Mouse (Mus musculus): ENCODE measurements around the gene Tmem208. TPM values are rescaled to one million over a fixed set of nuclear protein-coding genes. Genes with fewer than 3 reads are reported as not detected.
A peak's percentile ranks its signal among the peaks of the same experiment; 100 is the strongest.

Tmem208 gene
- total and polyA plus RNA-seq, 2 experiments from 2014 or later: 76.4 to 126 TPM

- Histone ChIP-seq H3K27me3 (ENCODE audit: insufficient read depth, low read length) (no peaks in the 10 kb centered on the region), H3K27ac (ENCODE audit: low read depth, low read length) (no peak overlapping the region), H3K9ac (no peak overlapping the region), H3K4me2 (ENCODE audit: low read depth) (no peak overlapping the region), H3K4me3 (ENCODE audit: low read depth, low read length) (no peak overlapping the region), H3K9me3 (ENCODE audit: low read length) (no peaks in the 10 kb centered on the region), H3K4me1 (ENCODE audit: insufficient read depth) (peaks cover 17% of the 10 kb centered on the region), H3K36me3 (ENCODE audit: insufficient read depth) (no peaks in the 10 kb centered on the region)
- no peak for TF ChIP-seq CTCF (IDR thresholded peaks at IDR 0.05; ENCODE audit: low read depth)
- 87% methylated on average over 7 of the region's 7 CpGs for WGBS
- no peak for ATAC-seq
- DNase-seq: no peak
Observed at GRCm38 (mm10) chr8:105292471-105292870, 33.7 kb upstream of the Tmem208 start.

- no peaks in the 10 kb centered on the region for H3K27me3 ChIP-seq (ENCODE audit: insufficient read depth, low read length)
- no peak for TF ChIP-seq CTCF (IDR thresholded peaks at IDR 0.05; ENCODE audit: low read depth)
- no peaks in the 10 kb centered on the region for H3K36me3 ChIP-seq (ENCODE audit: insufficient read depth)
- H3K9ac ChIP-seq: no peak overlapping the region
- 74% methylated on average over 19 of the region's 19 CpGs for WGBS
- H3K4me3 ChIP-seq (ENCODE audit: low read depth, low read length): no peak overlapping the region
- H3K27ac ChIP-seq (ENCODE audit: low read depth, low read length): no peak overlapping the region
- ATAC-seq (no peak), DNase-seq (no peak)
- H3K4me2 ChIP-seq (ENCODE audit: low read depth): no peak overlapping the region
- H3K9me3 ChIP-seq (ENCODE audit: low read length): no peaks in the 10 kb centered on the region
- H3K4me1 ChIP-seq (ENCODE audit: insufficient read depth): peaks cover 16% of the 10 kb centered on the region
Observed at GRCm38 (mm10) chr8:105293405-105293804, 32.7 kb upstream of the Tmem208 start.

- WGBS: 61% methylated on average over 9 of the region's 9 CpGs
- Histone ChIP-seq H3K4me2 (ENCODE audit: low read depth) (no peak overlapping the region), H3K27ac (ENCODE audit: low read depth, low read length) (no peak overlapping the region)
Observed at GRCm38 (mm10) chr8:105294776-105295175, 31.4 kb upstream of the Tmem208 start.

GRCm38 (mm10) chr8:105295256-105295655, 30.9 kb upstream of the Tmem208 start:
- ATAC-seq (no peak), DNase-seq (no peak)
- no peaks in the 10 kb centered on the region for H3K27me3 ChIP-seq (ENCODE audit: insufficient read depth, low read length)
- no peak overlapping the region for H3K27ac ChIP-seq (ENCODE audit: low read depth, low read length)
- no peak for TF ChIP-seq CTCF (IDR thresholded peaks at IDR 0.05; ENCODE audit: low read depth)
- no peaks in the 10 kb centered on the region for H3K9me3 ChIP-seq (ENCODE audit: low read length)
- H3K4me3 ChIP-seq (ENCODE audit: low read depth, low read length): no peak overlapping the region
- H3K4me2 ChIP-seq (ENCODE audit: low read depth): no peak overlapping the region
- H3K9ac ChIP-seq: no peak overlapping the region
- peaks cover 19% of the 10 kb centered on the region for H3K4me1 ChIP-seq (ENCODE audit: insufficient read depth)
- WGBS: 72% methylated on average over 11 of the region's 11 CpGs
- peaks cover 5% of the 10 kb centered on the region for H3K36me3 ChIP-seq (ENCODE audit: insufficient read depth)

More at GRCm38 (mm10) chr8:105294776-105295175, 31.4 kb upstream of the Tmem208 start:
- H3K27me3 ChIP-seq (ENCODE audit: insufficient read depth, low read length): no peaks in the 10 kb centered on the region
- H3K4me1 ChIP-seq (ENCODE audit: insufficient read depth): peaks cover 22% of the 10 kb centered on the region
- H3K36me3 ChIP-seq (ENCODE audit: insufficient read depth): peaks cover under 1% of the 10 kb centered on the region
- H3K9me3 ChIP-seq (ENCODE audit: low read length): no peaks in the 10 kb centered on the region
- no peak overlapping the region for H3K4me3 ChIP-seq (ENCODE audit: low read depth, low read length)
- DNase-seq (no peak), ATAC-seq (no peak)
- no peak overlapping the region for H3K9ac ChIP-seq
- no peak for TF ChIP-seq CTCF (IDR thresholded peaks at IDR 0.05; ENCODE audit: low read depth)

GRCm38 (mm10) chr8:105295895-105296573, 30.1 kb upstream of the Tmem208 start, which contains the start of gene Exoc3l:
TSS of gene Exoc3l (minus strand) at chr8:105296101.
- H3K27me3 ChIP-seq (ENCODE audit: insufficient read depth, low read length): no peaks in the 10 kb centered on the region
- H3K27ac ChIP-seq (ENCODE audit: low read depth, low read length): no peak within 1 kb of the TSS
- ATAC-seq: no peak
- 76% methylated on average over 11 of the region's 11 CpGs for WGBS
- no peak within 1 kb of the TSS; the same call in 1 of the 2 replicates for H3K9ac ChIP-seq
- H3K36me3 ChIP-seq (ENCODE audit: insufficient read depth): peaks cover 13% of the 10 kb centered on the region
- TF ChIP-seq CTCF (IDR thresholded peaks at IDR 0.05; ENCODE audit: low read depth): no peak
- no peak for DNase-seq
- no peak within 1 kb of the TSS for H3K4me3 ChIP-seq (ENCODE audit: low read depth, low read length)
- peaks cover 11% of the 10 kb centered on the region; the same call in 1 of the 2 replicates for H3K4me1 ChIP-seq (ENCODE audit: insufficient read depth)
- H3K9me3 ChIP-seq (ENCODE audit: low read length): no peaks in the 10 kb centered on the region
- H3K4me2 ChIP-seq (ENCODE audit: low read depth): peak within 1 kb of the TSS; percentile 89; the same call in 1 of the 2 replicates

- peak; percentile 97 for ATAC-seq
- no peak for TF ChIP-seq CTCF (IDR thresholded peaks at IDR 0.05; ENCODE audit: low read depth)
- under 1% methylated on average over 58 of the region's 58 CpGs for WGBS
Observed at GRCm38 (mm10) chr8:105297511-105298192, 28.5 kb upstream of the Tmem208 start, which contains the start of gene E2f4. TSS of gene E2f4 (plus strand) at chr8:105297663.

More at GRCm38 (mm10) chr8:105297511-105298192, 28.5 kb upstream of the Tmem208 start, which contains the start of gene E2f4:
- Histone ChIP-seq H3K4me3 (ENCODE audit: low read depth, low read length) (peak within 1 kb of the TSS; percentile 96), H3K9me3 (ENCODE audit: low read length) (no peaks in the 10 kb centered on the region), H3K27ac (ENCODE audit: low read depth, low read length) (peak within 1 kb of the TSS; percentile 75), H3K9ac (peak within 1 kb of the TSS; percentile 95), H3K4me1 (ENCODE audit: insufficient read depth) (0 out of 2 replicates have a peak, but pooled peaks cover 9% of the 10 kb centered on the region), H3K4me2 (ENCODE audit: low read depth) (peak within 1 kb of the TSS; percentile 89), H3K27me3 (ENCODE audit: insufficient read depth, low read length) (no peaks in the 10 kb centered on the region), H3K36me3 (ENCODE audit: insufficient read depth) (peaks cover 27% of the 10 kb centered on the region)
- DNase-seq: peak; percentile 93
